Mouse (Mus musculus) midbrain, embryonic 14.5 days (tissue): ENCODE results near the gene Enpp1. TPM values are rescaled to one million over a fixed set of nuclear protein-coding genes. Genes with fewer than 3 reads are reported as not detected.
A peak's percentile ranks its signal among the peaks of the same experiment; 100 is the strongest.

Experiments
- ATAC-seq: fragments of 200-750 bp; cut with Nextera tagmentation; 2 replicates; pipeline ENCODE4 v1.8.0; 2017; ENCODE audit warnings: moderate number of reproducible peaks, moderate library complexity; ENCODE audit not compliant: low FRiP score, low TSS enrichment
- DNase-seq: peaks from one replicate; pipeline ENCODE4 v3.0.0-alpha.2; 2015
- H3K27ac ChIP-seq: fragments of 300-500 bp; sonication (generic); replicated peaks from 2 replicates; pipeline ENCODE4 v1.5.1; 2014; ENCODE audit warnings: mild to moderate bottlenecking, low read depth, low read length, moderate library complexity
- H3K27me3 ChIP-seq: fragments of 300-500 bp; sonication (generic); 2 replicates; pipeline ENCODE4 v1.6.1; 2014; ENCODE audit warnings: low read length, control low read depth, mixed read lengths; ENCODE audit not compliant: control insufficient read depth, insufficient read depth
- H3K36me3 ChIP-seq: fragments of 300-500 bp; sonication (generic); 2 replicates; pipeline ENCODE4 v1.6.1; 2014; ENCODE audit warnings: low read length, control low read depth; ENCODE audit not compliant: control insufficient read depth, insufficient read depth
- H3K4me1 ChIP-seq: fragments of 300-500 bp; sonication (generic); 2 replicates; pipeline ENCODE4 v1.6.1; 2014; ENCODE audit warnings: mild to moderate bottlenecking, antibody characterized with exemption, low read length, control low read depth; ENCODE audit not compliant: control insufficient read depth, insufficient read depth
- H3K4me2 ChIP-seq: fragments of 300-500 bp; sonication (generic); 2 replicates; pipeline ENCODE4 v1.6.1; 2014; ENCODE audit warnings: mild to moderate bottlenecking, low read length, moderate library complexity
- H3K4me3 ChIP-seq: fragments of 300-500 bp; sonication (generic); replicated peaks from 2 replicates; pipeline ENCODE4 v1.5.1; 2014; ENCODE audit warnings: low read depth, low read length
- H3K9ac ChIP-seq: fragments of 300-500 bp; sonication (generic); replicated peaks from 2 replicates; pipeline ENCODE4 v1.6.1; 2014; ENCODE audit warnings: mild to moderate bottlenecking, low read length, moderate library complexity
- H3K9me3 ChIP-seq: fragments of 300-500 bp; sonication (generic); 2 replicates; pipeline ENCODE4 v1.6.1; 2016; ENCODE audit warnings: low read length, control low read depth, mixed read lengths; ENCODE audit not compliant: control insufficient read depth
- WGBS: fragments of 180-500 bp; shearing (Covaris S2); extraction: QIAGEN DNeasy Blood & Tissue Kit; methylation state at CpG from one replicate; pipeline ENCODE4 v1.1.7; 2014; 5-methylcytosine and 5-hydroxymethylcytosine counted together
- polyA plus RNA-seq: library from polyadenylated mRNA; unstranded; fragments of >200 nt; fragmentation: Nextera tagmentation; extraction: Ambion mirVana; gene quantifications from 2 replicates; pipeline ENCODE4 v1.2.1, GENCODE M21; 2014

The Enpp1 gene
- polyA plus RNA-seq, 1 experiment from 2014 or later = 4.2 TPM

GRCm38 (mm10) chr10:24716232-24716631 lies 4.3 kb upstream of the Enpp1 start:
- peaks cover 3% of the 10 kb centered on the region; the same call in 1 of the 2 replicates for H3K4me1 ChIP-seq
- no peak overlapping the region for H3K4me3 ChIP-seq
- no peak for ATAC-seq
- H3K9me3 ChIP-seq = no peaks in the 10 kb centered on the region
- H3K27me3 ChIP-seq = peaks cover 4% of the 10 kb centered on the region; the same call in 1 of the 2 replicates
- no peak overlapping the region for H3K4me2 ChIP-seq
- H3K9ac ChIP-seq = no peak overlapping the region
- WGBS = 83% methylated on average over 5 of the region's 5 CpGs
- no peak overlapping the region for H3K27ac ChIP-seq
- H3K36me3 ChIP-seq = no peaks in the 10 kb centered on the region
- DNase-seq = no peak

- peaks cover 7% of the 10 kb centered on the region; the same call in 1 of the 2 replicates for H3K4me1 ChIP-seq
- ATAC-seq = no peak
- H3K4me2 ChIP-seq = no peak overlapping the region
- no peak overlapping the region for H3K9ac ChIP-seq
- no peak overlapping the region for H3K4me3 ChIP-seq
- peaks cover 11% of the 10 kb centered on the region; the same call in 1 of the 2 replicates for H3K27me3 ChIP-seq
- DNase-seq = no peak
- no peak overlapping the region for H3K27ac ChIP-seq
- H3K9me3 ChIP-seq = no peaks in the 10 kb centered on the region
- 75% methylated on average over 5 of the region's 5 CpGs for WGBS
- H3K36me3 ChIP-seq = no peaks in the 10 kb centered on the region
Observed at GRCm38 (mm10) chr10:24712901-24713300, 942 bp upstream of the Enpp1 start.

- no peak for DNase-seq
- no peaks in the 10 kb centered on the region for H3K36me3 ChIP-seq
Observed at GRCm38 (mm10) chr10:24712367-24712761, 405 bp upstream of the Enpp1 start.

GRCm38 (mm10) chr10:24711071-24711470 lies 888 bp downstream of the Enpp1 start:
- DNase-seq (peak; percentile 41), ATAC-seq (no peak)
- Histone ChIP-seq H3K9ac (peak overlapping the region; percentile 66; the same call in 1 of the 2 replicates), H3K27me3 (peaks cover 11% of the 10 kb centered on the region; the same call in 1 of the 2 replicates), H3K9me3 (no peaks in the 10 kb centered on the region), H3K4me3 (peak overlapping the region; percentile 62), H3K4me1 (peaks cover 7% of the 10 kb centered on the region; the same call in 1 of the 2 replicates), H3K27ac (no peak overlapping the region), H3K4me2 (peak overlapping the region; percentile 100), H3K36me3 (no peaks in the 10 kb centered on the region)
- WGBS = 21% methylated on average over 10 of the region's 10 CpGs

More at GRCm38 (mm10) chr10:24712367-24712761, 405 bp upstream of the Enpp1 start:
- H3K9me3 ChIP-seq = no peaks in the 10 kb centered on the region
- 15% methylated on average over 15 of the region's 15 CpGs for WGBS
- H3K9ac ChIP-seq = peak overlapping the region; percentile 66; the same call in 1 of the 2 replicates
- no peak for ATAC-seq
- peak overlapping the region; percentile 100 for H3K4me2 ChIP-seq
- peak overlapping the region; percentile 62 for H3K4me3 ChIP-seq
- H3K27me3 ChIP-seq = peaks cover 11% of the 10 kb centered on the region; the same call in 1 of the 2 replicates
- H3K27ac ChIP-seq = no peak overlapping the region
- peaks cover 7% of the 10 kb centered on the region; the same call in 1 of the 2 replicates for H3K4me1 ChIP-seq

GRCm38 (mm10) chr10:24710361-24710760 lies 1.6 kb downstream of the Enpp1 start:
- peaks cover 11% of the 10 kb centered on the region; the same call in 1 of the 2 replicates for H3K27me3 ChIP-seq
- no peak overlapping the region for H3K4me2 ChIP-seq
- no peak overlapping the region for H3K27ac ChIP-seq
- DNase-seq = no peak
- H3K36me3 ChIP-seq = no peaks in the 10 kb centered on the region
- H3K4me3 ChIP-seq = no peak overlapping the region
- H3K4me1 ChIP-seq = peaks cover 7% of the 10 kb centered on the region; the same call in 1 of the 2 replicates
- 93% methylated on average over 6 of the region's 6 CpGs for WGBS
- no peak for ATAC-seq
- no peaks in the 10 kb centered on the region for H3K9me3 ChIP-seq
- H3K9ac ChIP-seq = no peak overlapping the region

- WGBS = 82% methylated on average over 6 of the region's 6 CpGs
- ATAC-seq = no peak
- H3K36me3 ChIP-seq = no peaks in the 10 kb centered on the region
Observed at GRCm38 (mm10) chr10:24707745-24708144, 4.2 kb downstream of the Enpp1 start.

GRCm38 (mm10) chr10:24706431-24707140 lies 5.4 kb downstream of the Enpp1 start:
- ATAC-seq = no peak
- WGBS = 93% methylated on average over 2 of the region's 2 CpGs
- Histone ChIP-seq H3K9me3 (no peaks in the 10 kb centered on the region), H3K4me2 (no peak overlapping the region), H3K4me1 (peaks cover 7% of the 10 kb centered on the region; the same call in 1 of the 2 replicates), H3K9ac (no peak overlapping the region), H3K4me3 (no peak overlapping the region), H3K36me3 (no peaks in the 10 kb centered on the region), H3K27ac (no peak overlapping the region), H3K27me3 (peaks cover 9% of the 10 kb centered on the region; the same call in 1 of the 2 replicates)
- DNase-seq = no peak

More at GRCm38 (mm10) chr10:24707745-24708144, 4.2 kb downstream of the Enpp1 start:
- no peak overlapping the region for H3K9ac ChIP-seq
- H3K27me3 ChIP-seq = peaks cover 11% of the 10 kb centered on the region; the same call in 1 of the 2 replicates
- peaks cover 7% of the 10 kb centered on the region; the same call in 1 of the 2 replicates for H3K4me1 ChIP-seq
- H3K4me2 ChIP-seq = no peak overlapping the region
- DNase-seq = no peak
- no peaks in the 10 kb centered on the region for H3K9me3 ChIP-seq
- H3K4me3 ChIP-seq = no peak overlapping the region
- no peak overlapping the region for H3K27ac ChIP-seq

- peak; percentile 16 for DNase-seq
- ATAC-seq = no peak
- WGBS = 87% methylated on average over 2 of the region's 2 CpGs
Observed at GRCm38 (mm10) chr10:24702698-24703097, 9.3 kb downstream of the Enpp1 start.

More at GRCm38 (mm10) chr10:24702698-24703097, 9.3 kb downstream of the Enpp1 start:
- no peaks in the 10 kb centered on the region for H3K27me3 ChIP-seq
- H3K27ac ChIP-seq = no peak overlapping the region
- H3K9me3 ChIP-seq = no peaks in the 10 kb centered on the region
- no peaks in the 10 kb centered on the region for H3K4me1 ChIP-seq
- H3K36me3 ChIP-seq = no peaks in the 10 kb centered on the region
- H3K9ac ChIP-seq = no peak overlapping the region
- no peak overlapping the region for H3K4me2 ChIP-seq
- H3K4me3 ChIP-seq = no peak overlapping the region
